Mouse (Mus musculus): ENCODE results near the gene Obscn. TPM values are rescaled to one million over a fixed set of nuclear protein-coding genes. Genes with fewer than 3 reads are reported as not detected.
A peak's percentile ranks its signal among the peaks of the same experiment; 100 is the strongest.

Obscn gene
- total and polyA plus RNA-seq, 3 experiments, result 315 to 894 (median 667) TPM

DNA sequence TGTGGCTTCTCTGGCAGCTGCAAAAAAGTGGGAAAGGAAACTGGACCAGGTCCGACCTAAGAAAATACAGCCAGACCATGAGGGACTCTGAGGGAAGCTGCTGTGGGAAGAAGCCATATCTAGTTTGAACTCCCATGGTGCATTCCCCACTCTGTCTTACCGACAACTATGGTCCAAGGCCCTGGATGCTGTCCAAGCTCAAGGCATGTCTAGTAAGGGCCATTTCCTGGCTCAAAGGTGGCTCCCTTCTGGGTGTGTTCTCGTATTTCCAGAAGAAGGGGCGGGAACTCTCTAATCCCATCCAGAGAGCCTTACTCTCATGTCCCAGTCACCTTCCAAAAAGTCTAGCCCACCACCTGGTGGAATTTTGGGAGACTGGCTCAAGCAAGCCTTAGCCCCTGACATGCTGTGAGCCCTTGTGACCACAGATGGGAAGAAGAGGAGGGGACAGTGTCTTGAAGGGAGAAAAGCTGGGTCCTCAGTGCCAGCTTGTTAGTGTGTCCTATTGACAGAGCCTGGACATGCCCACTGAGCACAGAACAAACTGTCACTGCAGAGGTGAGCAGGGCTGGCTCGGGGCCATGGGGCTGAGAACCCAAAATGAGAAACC, 155.7 kb downstream of the Obscn start:
- Histone ChIP-seq H3K4me3 (no peak overlapping the region), H3K79me2 (replicated peaks; ENCODE audit: control insufficient read depth, insufficient read depth, low read length) (peaks cover 7% of the 10 kb centered on the region), H3K4me1 (ENCODE audit: control insufficient read depth, insufficient read depth, low read length) (peaks cover 26% of the 10 kb centered on the region), H3K9ac (ENCODE audit: low read depth, low read length) (no peak overlapping the region), H3K36me3 (ENCODE audit: control insufficient read depth, insufficient read depth, low read length) (peaks cover 6% of the 10 kb centered on the region), H3K27ac (no peak overlapping the region; the same call in 1 of the 2 replicates), H3K27me3 (ENCODE audit: control insufficient read depth, insufficient read depth, low read length) (no peaks in the 10 kb centered on the region)
- 27% methylated on average over 5 of the region's 5 CpGs for WGBS
- intact Hi-C loops (cut with DNase I), result no loop called here
- no peak for TF ChIP-seq CTCF (IDR thresholded peaks at IDR 0.05)
- TF ChIP-seq POLR2A (IDR thresholded peaks at IDR 0.05; ENCODE audit: insufficient read depth, low read depth, low read length), result no peak
- no peak for TF ChIP-seq EP300 (IDR thresholded peaks at IDR 0.05; ENCODE audit: insufficient read depth, low read depth, low read length)
- peak in 1 of 2 experiments; percentile 4 for DNase-seq

DNA sequence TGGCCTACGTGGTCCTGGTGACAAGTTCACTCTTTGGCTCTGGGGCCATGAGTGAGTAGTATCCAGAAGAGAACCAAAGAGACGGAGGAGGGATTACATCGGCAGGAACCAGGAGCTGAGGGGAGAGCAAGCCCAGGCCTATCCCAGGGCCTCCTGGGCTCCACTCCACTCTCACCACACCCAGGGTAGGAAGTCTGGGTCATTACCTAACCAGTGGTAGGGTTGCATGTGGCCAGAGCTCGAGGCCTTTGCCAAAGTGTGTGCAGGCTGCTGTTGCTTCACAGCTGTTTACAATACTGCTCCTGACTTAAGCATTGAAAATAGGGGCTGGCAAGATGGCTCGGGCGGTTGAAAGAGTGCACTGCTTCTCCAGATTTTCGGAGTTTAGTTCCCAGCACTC, 156.5 kb downstream of the Obscn start:
- peaks cover 7% of the 10 kb centered on the region for H3K79me2 ChIP-seq (replicated peaks; ENCODE audit: control insufficient read depth, insufficient read depth, low read length)
- peak in 1 of 2 experiments; percentile 57 for DNase-seq
- 33% methylated on average over 7 of the region's 7 CpGs for WGBS
- H3K27ac ChIP-seq, result peak overlapping the region; percentile 92
- peak overlapping the region; percentile 31 for H3K9ac ChIP-seq (ENCODE audit: low read depth, low read length)
- peaks cover 23% of the 10 kb centered on the region for H3K4me1 ChIP-seq (ENCODE audit: control insufficient read depth, insufficient read depth, low read length)
- no peaks in the 10 kb centered on the region for H3K27me3 ChIP-seq (ENCODE audit: control insufficient read depth, insufficient read depth, low read length)
- no peak for TF ChIP-seq EP300 (IDR thresholded peaks at IDR 0.05; ENCODE audit: insufficient read depth, low read depth, low read length)
- TF ChIP-seq CTCF (IDR thresholded peaks at IDR 0.05), result no peak
- TF ChIP-seq POLR2A (IDR thresholded peaks at IDR 0.05; ENCODE audit: insufficient read depth, low read depth, low read length), result 0 out of 2 replicates have a peak, but pooled peaks have one; percentile 16
- peak overlapping the region; percentile 95 for H3K4me3 ChIP-seq
- peaks cover 6% of the 10 kb centered on the region for H3K36me3 ChIP-seq (ENCODE audit: control insufficient read depth, insufficient read depth, low read length)
- intact Hi-C loops (cut with DNase I), result loop anchor here (2.0 to 10.0 kb wide), 2 partner anchors 17 to 225 kb away; partner anchors contain the start of genes 2310033P09Rik and Mrpl55

DNA sequence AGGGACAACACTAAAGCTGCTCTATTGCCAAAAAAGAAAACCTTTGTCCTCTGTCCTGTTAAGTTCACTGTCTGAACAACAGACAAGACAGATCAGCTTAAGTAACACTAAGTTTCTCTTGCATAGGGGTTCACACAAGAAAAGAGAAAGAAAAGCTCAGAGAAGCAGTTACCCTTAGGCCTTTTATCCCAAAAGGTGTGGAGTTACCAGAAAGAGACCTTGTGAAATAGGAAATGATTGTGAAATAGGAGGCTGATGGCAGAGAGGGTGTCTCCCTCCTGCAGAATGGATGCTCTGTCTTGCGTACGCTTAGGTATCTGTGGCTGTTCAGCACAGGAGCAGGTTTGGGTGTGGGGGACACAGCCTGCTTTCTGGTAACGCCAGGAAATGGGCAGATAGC, 157.0 kb downstream of the Obscn start:
- Histone ChIP-seq H3K36me3 (ENCODE audit: control insufficient read depth, insufficient read depth, low read length) (peaks cover 6% of the 10 kb centered on the region), H3K4me3 (peak overlapping the region; percentile 95), H3K27me3 (ENCODE audit: control insufficient read depth, insufficient read depth, low read length) (no peaks in the 10 kb centered on the region), H3K4me1 (ENCODE audit: control insufficient read depth, insufficient read depth, low read length) (peaks cover 23% of the 10 kb centered on the region), H3K79me2 (replicated peaks; ENCODE audit: control insufficient read depth, insufficient read depth, low read length) (peaks cover 7% of the 10 kb centered on the region), H3K9ac (ENCODE audit: low read depth, low read length) (peak overlapping the region; percentile 31), H3K27ac (peak overlapping the region; percentile 92)
- DNase-seq, result no peak
- intact Hi-C loops (cut with DNase I), result loop anchor here (2.0 to 10.0 kb wide), 2 partner anchors 18 to 226 kb away; partner anchors contain the start of genes 2310033P09Rik and Mrpl55
- TF ChIP-seq CTCF (IDR thresholded peaks at IDR 0.05), result no peak
- TF ChIP-seq POLR2A (IDR thresholded peaks at IDR 0.05; ENCODE audit: insufficient read depth, low read depth, low read length), result no peak
- TF ChIP-seq EP300 (IDR thresholded peaks at IDR 0.05; ENCODE audit: insufficient read depth, low read depth, low read length), result no peak
- WGBS, result 34% methylated on average over 3 of the region's 3 CpGs

DNA sequence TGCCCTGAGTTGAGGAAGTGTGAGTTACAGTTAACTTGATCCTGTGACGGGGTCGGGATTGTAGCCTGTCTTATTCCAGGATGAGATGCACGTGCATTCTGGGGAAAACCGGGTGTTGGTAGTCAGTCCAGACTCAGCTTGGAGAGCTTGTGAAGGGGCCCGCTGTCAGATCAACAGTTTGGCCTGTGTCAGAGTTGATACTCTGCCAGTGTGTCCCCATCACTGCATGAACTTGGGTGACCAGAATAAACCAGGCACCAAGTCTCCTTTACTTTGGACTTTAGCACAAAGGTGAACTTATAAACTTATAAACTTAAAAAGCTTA, 157.5 kb downstream of the Obscn start:
- Histone ChIP-seq H3K36me3 (ENCODE audit: control insufficient read depth, insufficient read depth, low read length) (peaks cover 6% of the 10 kb centered on the region), H3K4me1 (ENCODE audit: control insufficient read depth, insufficient read depth, low read length) (peaks cover 21% of the 10 kb centered on the region), H3K79me2 (replicated peaks; ENCODE audit: control insufficient read depth, insufficient read depth, low read length) (peaks cover 7% of the 10 kb centered on the region), H3K9ac (ENCODE audit: low read depth, low read length) (peak overlapping the region; percentile 90), H3K4me3 (peak overlapping the region; percentile 95), H3K27me3 (ENCODE audit: control insufficient read depth, insufficient read depth, low read length) (no peaks in the 10 kb centered on the region), H3K27ac (peak overlapping the region; percentile 92)
- intact Hi-C loops (cut with DNase I), result loop anchor here (1.0 to 10.0 kb wide), 3 partner anchors 18 to 226 kb away; partner anchors contain the start of genes 2310033P09Rik and Mrpl55
- TF ChIP-seq EP300 (IDR thresholded peaks at IDR 0.05; ENCODE audit: insufficient read depth, low read depth, low read length), result no peak
- TF ChIP-seq CTCF (IDR thresholded peaks at IDR 0.05), result no peak
- TF ChIP-seq POLR2A (IDR thresholded peaks at IDR 0.05; ENCODE audit: insufficient read depth, low read depth, low read length), result no peak
- no peak for DNase-seq
- WGBS, result under 1% methylated on average over 5 of the region's 5 CpGs

DNA sequence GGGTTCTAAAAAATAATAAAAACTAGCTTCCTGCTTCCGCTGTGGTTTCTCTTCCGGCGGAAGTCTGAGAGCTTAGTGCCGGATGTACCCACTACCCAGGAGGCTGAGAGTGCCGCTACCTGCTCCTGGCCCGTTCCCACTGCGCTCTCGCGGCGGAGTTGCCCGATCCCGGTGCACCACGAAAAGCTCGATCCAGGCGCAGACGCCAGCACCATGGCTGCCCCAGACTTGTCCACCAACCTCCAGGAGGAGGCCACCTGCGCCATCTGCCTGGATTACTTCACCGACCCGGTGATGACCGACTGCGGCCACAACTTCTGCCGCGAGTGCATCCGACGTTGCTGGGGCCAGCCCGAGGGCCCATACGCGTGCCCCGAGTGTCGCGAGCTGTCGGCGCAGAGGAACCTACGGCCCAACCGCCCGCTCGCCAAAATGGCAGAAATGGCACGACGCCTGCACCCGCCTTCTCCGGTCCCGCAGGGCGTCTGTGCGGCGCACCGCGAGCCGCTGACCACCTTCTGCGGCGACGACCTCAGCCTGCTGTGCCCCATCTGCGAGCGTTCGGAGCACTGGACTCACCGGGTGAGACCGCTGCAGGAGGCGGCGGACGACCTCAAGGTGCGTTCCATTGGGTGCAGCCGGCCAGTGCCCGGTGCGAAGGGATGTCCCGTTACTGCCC, 158.0 kb downstream of the Obscn start, which contains the start of gene Trim11:
TSS of gene Trim11 (plus strand) at position 67 of the 679 bp plus-strand sequence.
- WGBS, result under 1% methylated on average over 64 of the region's 64 CpGs
- Histone ChIP-seq H3K27me3 (ENCODE audit: control insufficient read depth, insufficient read depth, low read length) (no peaks in the 10 kb centered on the region), H3K4me1 (ENCODE audit: control insufficient read depth, insufficient read depth, low read length) (peaks cover 20% of the 10 kb centered on the region), H3K4me3 (peak within 1 kb of the TSS; percentile 95), H3K9ac (ENCODE audit: low read depth, low read length) (peak within 1 kb of the TSS; percentile 90), H3K27ac (peak within 1 kb of the TSS; percentile 92), H3K79me2 (replicated peaks; ENCODE audit: control insufficient read depth, insufficient read depth, low read length) (peaks cover 7% of the 10 kb centered on the region), H3K36me3 (ENCODE audit: control insufficient read depth, insufficient read depth, low read length) (peaks cover 6% of the 10 kb centered on the region)
- peak; percentile 5; the same call in 1 of the 2 replicates for TF ChIP-seq CTCF (IDR thresholded peaks at IDR 0.05)
- 0 out of 2 replicates have a peak, but pooled peaks have one; percentile 54 for TF ChIP-seq EP300 (IDR thresholded peaks at IDR 0.05; ENCODE audit: insufficient read depth, low read depth, low read length)
- peak; percentile 86 for TF ChIP-seq POLR2A (IDR thresholded peaks at IDR 0.05; ENCODE audit: insufficient read depth, low read depth, low read length)
- intact Hi-C loops (cut with DNase I), result loop anchor here (1.0 to 10.0 kb wide), 3 partner anchors 19 to 227 kb away; partner anchors contain the start of genes 2310033P09Rik and Mrpl55
- peak; percentile 73 to 81 for DNase-seq

Measured in heart, adult 2 months (tissue).